In genomic region chr11:23895060-23895426, GRCm38 (mm10) we compare ENCODE assay signal across 1 mouse cellular context.
TF ChIP-seq lines count a peak whose summit lies in the region.

Gene Papolg (minus strand): TSS chr11:23895253.

TF ChIP-seq in MEL, 35 proteins besides CTCF, POLR2A, EP300 and RAD21 (continued from another document):
- TF ChIP-seq USF1 (IDR thresholded peaks at IDR 0.05; ENCODE audit: low read depth, low read length) (no peak), POLR2AphosphoS5 (IDR thresholded peaks at IDR 0.05; ENCODE audit: borderline replicate concordance, low read depth, low read length) (no peak), MAX (IDR thresholded peaks at IDR 0.05; ENCODE audit: low read length) (peak; percentile 30; the same call in 1 of the 2 replicates)
TF ChIP-seq in MEL: peak in this region for 9.
